Mouse (Mus musculus) spleen, adult 12 weeks (tissue): ENCODE measurements around the gene Stfa3.
"Not testable (repeated sequence)": the region's sequence is repeated elsewhere in the genome, so short reads cannot be mapped to it uniquely, and the experiment has no call there.

Source experiments
- DNase-seq: peaks from one replicate; pipeline ENCODE4 v3.0.0; 2022; ENCODE audit warnings: low spot score

The Stfa3 gene

GRCm38 (mm10) chr16:36455342-36455802 lies at the start of gene Stfa3:
Gene Stfa3 (minus strand): TSS chr16:36455392.
- DNase-seq = no peak

GRCm38 (mm10) chr16:36502286-36502685 lies 47.1 kb upstream of the Stfa3 start:
- no peak for DNase-seq

GRCm38 (mm10) chr16:36492420-36492819 lies 37.2 kb upstream of the Stfa3 start:
- no peak for DNase-seq

- peak; percentile 23 for DNase-seq
Observed at GRCm38 (mm10) chr16:36476866-36477265, 21.7 kb upstream of the Stfa3 start.

- no peak for DNase-seq
Observed at GRCm38 (mm10) chr16:36475530-36475929, 20.3 kb upstream of the Stfa3 start.

GRCm38 (mm10) chr16:36474849-36475248 lies 19.7 kb upstream of the Stfa3 start:
- no peak for DNase-seq

- DNase-seq = no peak
Observed at GRCm38 (mm10) chr16:36473217-36474216, 18.3 kb upstream of the Stfa3 start.

- DNase-seq = no peak
Observed at GRCm38 (mm10) chr16:36471066-36471633, 16.0 kb upstream of the Stfa3 start.

- DNase-seq = no peak
Observed at GRCm38 (mm10) chr16:36469955-36470478, 14.8 kb upstream of the Stfa3 start.

- DNase-seq = no peak
Observed at GRCm38 (mm10) chr16:36469367-36469766, 14.2 kb upstream of the Stfa3 start.

GRCm38 (mm10) chr16:36468862-36469261 lies 13.7 kb upstream of the Stfa3 start:
- DNase-seq = no peak

- DNase-seq = no peak
Observed at GRCm38 (mm10) chr16:36467936-36468335, 12.7 kb upstream of the Stfa3 start.

- DNase-seq = no peak
Observed at GRCm38 (mm10) chr16:36465436-36465835, 10.2 kb upstream of the Stfa3 start.

GRCm38 (mm10) chr16:36464076-36464475 lies 8.9 kb upstream of the Stfa3 start:
- DNase-seq = no peak

GRCm38 (mm10) chr16:36460426-36460825 lies 5.2 kb upstream of the Stfa3 start:
- no peak for DNase-seq

GRCm38 (mm10) chr16:36420979-36421378 lies 34.2 kb downstream of the Stfa3 start:
- not testable (repeated sequence) for DNase-seq

GRCm38 (mm10) chr16:36408357-36408756 lies 46.8 kb downstream of the Stfa3 start, which contains the start of gene Stfa2:
Gene Stfa2 (minus strand): TSS chr16:36408457.
- DNase-seq = no peak
